Comparison of ENCODE assay signal across 8 mouse cellular contexts in the genomic region with DNA sequence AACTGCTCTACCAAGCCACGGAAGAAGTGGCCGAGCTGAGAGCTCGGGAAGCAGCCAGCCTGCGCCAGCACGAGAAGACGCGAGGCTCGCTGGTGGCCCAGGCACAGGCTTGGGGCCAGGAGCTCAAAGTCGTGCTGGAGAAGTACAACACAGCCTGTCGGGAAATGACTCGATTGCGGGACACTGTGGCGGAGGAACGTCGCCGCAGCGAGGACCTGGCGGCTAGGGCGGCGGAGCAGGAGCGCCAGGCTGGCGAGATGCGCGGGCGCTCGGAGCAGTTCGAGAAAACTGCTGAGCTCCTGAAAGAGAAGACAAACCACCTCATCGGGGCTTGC. TPM values are rescaled to one million over a fixed set of nuclear protein-coding genes. Genes with fewer than 3 reads are reported as not detected.
DNase-seq lines count a peak whose midpoint lies in the region; ATAC-seq lines count a peak whose summit lies in the region.

No protein-coding gene starts in this region.

- ATAC-seq in heart, embryonic 13.5 days (ENCODE audit: extremely low read depth, insufficient number of reproducible peaks, low FRiP score, low TSS enrichment), result no peak
- no peak for ATAC-seq in embryonic facial prominence, embryonic 11.5 days (replicated peaks; ENCODE audit: insufficient number of reproducible peaks, low FRiP score, low TSS enrichment, low read depth)
- no peak for ATAC-seq in hindbrain, embryonic 12.5 days (ENCODE audit: low FRiP score)
- ATAC-seq in midbrain, embryonic 13.5 days, result no peak

- H3K27me3 ChIP-seq in heart, embryonic 13.5 days (replicated peaks), result peaks cover 83% of the 10 kb centered on the region
- peaks cover 5% of the 10 kb centered on the region; the same call in 1 of the 2 replicates for H3K27me3 ChIP-seq in embryonic facial prominence, embryonic 11.5 days (ENCODE audit: control insufficient read depth, insufficient read depth, low read length)
- H3K27me3 ChIP-seq in hindbrain, embryonic 12.5 days, result peaks cover 21% of the 10 kb centered on the region
- peaks cover 22% of the 10 kb centered on the region for H3K27me3 ChIP-seq in midbrain, embryonic 13.5 days

- no peaks in the 10 kb centered on the region for H3K9me3 ChIP-seq in heart, embryonic 13.5 days
- no peaks in the 10 kb centered on the region for H3K9me3 ChIP-seq in embryonic facial prominence, embryonic 11.5 days (replicated peaks; ENCODE audit: control insufficient read depth, low read length)
- no peaks in the 10 kb centered on the region for H3K9me3 ChIP-seq in hindbrain, embryonic 12.5 days (replicated peaks)
- H3K9me3 ChIP-seq in midbrain, embryonic 13.5 days, result no peaks in the 10 kb centered on the region

- no peak overlapping the region for H3K27ac ChIP-seq in heart, embryonic 13.5 days (replicated peaks)
- no peak overlapping the region for H3K27ac ChIP-seq in embryonic facial prominence, embryonic 11.5 days (replicated peaks; ENCODE audit: low read depth, low read length)
- H3K27ac ChIP-seq in hindbrain, embryonic 12.5 days, result no peak overlapping the region
- no peak overlapping the region for H3K27ac ChIP-seq in midbrain, embryonic 13.5 days

- no peaks in the 10 kb centered on the region for H3K36me3 ChIP-seq in heart, embryonic 13.5 days
- no peaks in the 10 kb centered on the region for H3K36me3 ChIP-seq in embryonic facial prominence, embryonic 11.5 days (replicated peaks; ENCODE audit: control insufficient read depth, insufficient read depth, low read depth, low read length)
- H3K36me3 ChIP-seq in hindbrain, embryonic 12.5 days, result no peaks in the 10 kb centered on the region
- H3K36me3 ChIP-seq in midbrain, embryonic 13.5 days, result no peaks in the 10 kb centered on the region

- no peak for DNase-seq in heart, postnatal 4 days
- no peak for DNase-seq in embryonic facial prominence, embryonic 11.5 days (ENCODE audit: low spot score)
- DNase-seq in c-Kit-positive CD71-positive TER-119-positive erythroid progenitor cells, embryonic 14.5 days (ENCODE audit: low spot score), result no peak
- DNase-seq in B cell, adult 2 months, result no peak
- no peak for DNase-seq in frontal cortex, postnatal 14 days (ENCODE audit: low spot score in 2 of 2)

- 6% methylated on average over 28 of the region's 28 CpGs for WGBS in heart, embryonic 13.5 days
- 37% methylated on average over 28 of the region's 28 CpGs for WGBS in embryonic facial prominence, embryonic 11.5 days
- 38% methylated on average over 28 of the region's 28 CpGs for WGBS in hindbrain, embryonic 12.5 days
- 43% methylated on average over 28 of the region's 28 CpGs for WGBS in midbrain, embryonic 13.5 days

- H3K4me3 ChIP-seq in heart, embryonic 13.5 days, result peak overlapping the region; percentile 46
- peak overlapping the region; percentile 14 for H3K4me3 ChIP-seq in embryonic facial prominence, embryonic 11.5 days (ENCODE audit: low read depth, low read length)
- H3K4me3 ChIP-seq in hindbrain, embryonic 12.5 days, result peak overlapping the region; percentile 7
- peak overlapping the region; percentile 19 for H3K4me3 ChIP-seq in midbrain, embryonic 13.5 days (replicated peaks)

- H3K4me1 ChIP-seq in heart, embryonic 13.5 days, result peaks cover 11% of the 10 kb centered on the region
- no peaks in the 10 kb centered on the region for H3K4me1 ChIP-seq in embryonic facial prominence, embryonic 11.5 days (ENCODE audit: control insufficient read depth, insufficient read depth, low read length)
- 0 out of 2 replicates have a peak, but pooled peaks cover 10% of the 10 kb centered on the region for H3K4me1 ChIP-seq in hindbrain, embryonic 12.5 days
- peaks cover 12% of the 10 kb centered on the region for H3K4me1 ChIP-seq in midbrain, embryonic 13.5 days (replicated peaks)

- peak overlapping the region; percentile 73 for H3K4me2 ChIP-seq in heart, embryonic 13.5 days
- peak overlapping the region; percentile 30 for H3K4me2 ChIP-seq in embryonic facial prominence, embryonic 11.5 days (ENCODE audit: low read depth, low read length)
- peak overlapping the region; percentile 43 for H3K4me2 ChIP-seq in hindbrain, embryonic 12.5 days (replicated peaks)
- peak overlapping the region; percentile 47 for H3K4me2 ChIP-seq in midbrain, embryonic 13.5 days (replicated peaks)

- H3K9ac ChIP-seq in heart, embryonic 13.5 days, result peak overlapping the region; percentile 74
- peak overlapping the region; percentile 19; the same call in 1 of the 2 replicates for H3K9ac ChIP-seq in embryonic facial prominence, embryonic 11.5 days (replicated peaks; ENCODE audit: low read length)
- H3K9ac ChIP-seq in hindbrain, embryonic 12.5 days, result 0 out of 2 replicates have a peak overlapping the region, but pooled peaks have one; percentile 1
- H3K9ac ChIP-seq in midbrain, embryonic 13.5 days (replicated peaks), result no peak overlapping the region

RNA-seq across cellular contexts. Expression of a gene that starts 11.4 kb away (rescaled TPM):
- 36.0 and 37.7 TPM in 2 replicates for polyA plus RNA-seq in heart, embryonic 13.5 days (2015; fragmentation: Nextera tagmentation; extraction: Ambion mirVana)
- 10 to 100 TPM; 23.6 to 27.3 TPM for total RNA-seq in heart, postnatal 4 days (2021)
- 33.8 and 35.5 TPM in 2 replicates for polyA plus RNA-seq in embryonic facial prominence, embryonic 11.5 days (2014; fragmentation: Nextera tagmentation; extraction: Ambion mirVana)
- 48.2 and 55.0 TPM in 2 replicates for polyA plus RNA-seq in hindbrain, embryonic 12.5 days (2016; fragmentation: Nextera tagmentation; extraction: Ambion mirVana)
- polyA plus RNA-seq in midbrain, embryonic 13.5 days (2015; fragmentation: Nextera tagmentation; extraction: Ambion mirVana), result 33.9 and 36.7 TPM in 2 replicates

RNA-seq across cellular contexts. Expression of a gene that starts 14.9 kb away (rescaled TPM):
- 0.09 and 0.33 TPM in 2 replicates for polyA plus RNA-seq in heart, embryonic 13.5 days (2015; fragmentation: Nextera tagmentation; extraction: Ambion mirVana)
- total RNA-seq in heart, postnatal 4 days (2021), result under 1 TPM; 0.14 to 0.19 TPM
- 0.14 and 0.45 TPM in 2 replicates for polyA plus RNA-seq in embryonic facial prominence, embryonic 11.5 days (2014; fragmentation: Nextera tagmentation; extraction: Ambion mirVana)
- 0.57 and 0.58 TPM in 2 replicates for polyA plus RNA-seq in hindbrain, embryonic 12.5 days (2016; fragmentation: Nextera tagmentation; extraction: Ambion mirVana)
- 0.58 and 0.59 TPM in 2 replicates for polyA plus RNA-seq in midbrain, embryonic 13.5 days (2015; fragmentation: Nextera tagmentation; extraction: Ambion mirVana)

RNA-seq across cellular contexts. Expression of a gene that starts 23.6 kb away (rescaled TPM):
- polyA plus RNA-seq in heart, embryonic 13.5 days (2015; fragmentation: Nextera tagmentation; extraction: Ambion mirVana), result 7.1 and 7.2 TPM in 2 replicates
- total RNA-seq in heart, postnatal 4 days (2021), result 1 to 10 TPM; 3.5 to 3.6 TPM
- polyA plus RNA-seq in embryonic facial prominence, embryonic 11.5 days (2014; fragmentation: Nextera tagmentation; extraction: Ambion mirVana), result 12.0 and 13.5 TPM in 2 replicates
- 10.9 and 13.9 TPM in 2 replicates for polyA plus RNA-seq in hindbrain, embryonic 12.5 days (2016; fragmentation: Nextera tagmentation; extraction: Ambion mirVana)
- polyA plus RNA-seq in midbrain, embryonic 13.5 days (2015; fragmentation: Nextera tagmentation; extraction: Ambion mirVana), result 10.1 and 10.6 TPM in 2 replicates

RNA-seq across cellular contexts. Expression of a gene that starts 39.4 kb away (rescaled TPM):
- polyA plus RNA-seq in heart, embryonic 13.5 days (2015; fragmentation: Nextera tagmentation; extraction: Ambion mirVana), result 0.82 and 1.1 TPM in 2 replicates
- total RNA-seq in heart, postnatal 4 days (2021), result 1 to 10 TPM; 1.0 to 1.3 TPM
- 0.59 and 0.77 TPM in 2 replicates for polyA plus RNA-seq in embryonic facial prominence, embryonic 11.5 days (2014; fragmentation: Nextera tagmentation; extraction: Ambion mirVana)
- 0.71 and 1.3 TPM in 2 replicates for polyA plus RNA-seq in hindbrain, embryonic 12.5 days (2016; fragmentation: Nextera tagmentation; extraction: Ambion mirVana)
- 0.71 and 0.81 TPM in 2 replicates for polyA plus RNA-seq in midbrain, embryonic 13.5 days (2015; fragmentation: Nextera tagmentation; extraction: Ambion mirVana)

RNA-seq across cellular contexts. Expression of a gene that starts 42.6 kb away (rescaled TPM):
- polyA plus RNA-seq in heart, embryonic 13.5 days (2015; fragmentation: Nextera tagmentation; extraction: Ambion mirVana), result 25.2 and 29.3 TPM in 2 replicates
- total RNA-seq in heart, postnatal 4 days (2021), result 10 to 100 TPM; 26.1 to 27.3 TPM
- 35.9 and 37.3 TPM in 2 replicates for polyA plus RNA-seq in embryonic facial prominence, embryonic 11.5 days (2014; fragmentation: Nextera tagmentation; extraction: Ambion mirVana)
- polyA plus RNA-seq in hindbrain, embryonic 12.5 days (2016; fragmentation: Nextera tagmentation; extraction: Ambion mirVana), result 35.9 and 36.0 TPM in 2 replicates
- 38.4 and 38.8 TPM in 2 replicates for polyA plus RNA-seq in midbrain, embryonic 13.5 days (2015; fragmentation: Nextera tagmentation; extraction: Ambion mirVana)
